Comparison of ENCODE assay signal across 35 mouse cellular contexts in genomic region chr13:31772882-31773281, GRCm38 (mm10). TPM values are rescaled to one million over a fixed set of nuclear protein-coding genes. Genes with fewer than 3 reads are reported as not detected.
"Had no signal": no experiment of that assay in that cellular context is flagged by ENCODE, and none has a peak within 500 bp of the region (broad histone marks: within the 10 kb centered on the region; RNA-seq: fewer than 3 reads in every experiment).

No protein-coding gene starts in this region.

- H3K4me1 ChIP-seq: heart, embryonic 12.5 days; heart, embryonic 13.5 days; heart, embryonic 15.5 days; hindbrain, embryonic 13.5 days; hindbrain, embryonic 15.5 days; intestine, embryonic 15.5 days had no signal

- DNase-seq: heart, postnatal 10 days; heart, postnatal 14 days; heart, postnatal 36 days; heart, postnatal 4 days; kidney, adult 11 months; kidney, adult 18-20 months; kidney, adult 2 months; kidney, adult 8-10 months; kidney, adult 9 months; kidney, postnatal 10 days; kidney, postnatal 14 days; kidney, postnatal 25 days; kidney, postnatal 36 days; kidney, postnatal 4 days; layer of hippocampus, adult 9-11 months; layer of hippocampus, postnatal 36 days had no signal

- H3K4me2 ChIP-seq: heart, embryonic 11.5 days; heart, embryonic 12.5 days; heart, embryonic 13.5 days; heart, embryonic 15.5 days; hindbrain, embryonic 12.5 days; hindbrain, embryonic 13.5 days; hindbrain, embryonic 14.5 days; hindbrain, embryonic 15.5 days; intestine, embryonic 15.5 days; kidney, embryonic 15.5 days had no signal

- H3K36me3 ChIP-seq: heart, embryonic 12.5 days; heart, embryonic 13.5 days; heart, embryonic 15.5 days; hindbrain, embryonic 10.5 days; hindbrain, embryonic 12.5 days; hindbrain, embryonic 13.5 days; hindbrain, embryonic 15.5 days; intestine, embryonic 15.5 days; kidney, embryonic 15.5 days had no signal

- H3K9me3 ChIP-seq: heart, embryonic 12.5 days; heart, embryonic 13.5 days; heart, embryonic 15.5 days; hindbrain, embryonic 10.5 days; hindbrain, embryonic 12.5 days; hindbrain, embryonic 13.5 days; hindbrain, embryonic 15.5 days; intestine, embryonic 15.5 days; kidney, embryonic 15.5 days had no signal

- H3K27me3 ChIP-seq: heart, embryonic 12.5 days; heart, embryonic 13.5 days; heart, embryonic 15.5 days; hindbrain, embryonic 12.5 days; hindbrain, embryonic 13.5 days; hindbrain, embryonic 15.5 days; intestine, embryonic 15.5 days; kidney, embryonic 15.5 days had no signal

- H3K27ac ChIP-seq: heart, embryonic 13.5 days; heart, embryonic 15.5 days; hindbrain, embryonic 10.5 days; hindbrain, embryonic 12.5 days; hindbrain, embryonic 13.5 days; hindbrain, embryonic 14.5 days; hindbrain, embryonic 15.5 days; hindbrain, postnatal 0 days; intestine, embryonic 15.5 days; kidney, embryonic 15.5 days; kidney, postnatal 0 days; layer of hippocampus, adult 2 months had no signal

- H3K9ac ChIP-seq: heart, embryonic 12.5 days; heart, embryonic 13.5 days; heart, embryonic 15.5 days; hindbrain, embryonic 12.5 days; hindbrain, embryonic 13.5 days; hindbrain, embryonic 14.5 days; hindbrain, embryonic 15.5 days; intestine, embryonic 15.5 days; kidney, embryonic 15.5 days had no signal

- ATAC-seq: hindbrain, embryonic 16.5 days; hindbrain, postnatal 0 days; inflammation-experienced regulatory T-cells, adult 6 months; intestine, embryonic 15.5 days; intestine, embryonic 16.5 days; intestine, postnatal 0 days had no signal

- H3K4me3 ChIP-seq: heart, embryonic 12.5 days; heart, embryonic 13.5 days; heart, embryonic 15.5 days; hindbrain, embryonic 10.5 days; hindbrain, embryonic 12.5 days; hindbrain, embryonic 13.5 days; hindbrain, embryonic 15.5 days; intestine, embryonic 15.5 days; kidney, embryonic 15.5 days; layer of hippocampus, adult 2 months had no signal

RNA-seq across cellular contexts. Expression of gene Foxc1, which starts 33.6 kb away (rescaled TPM):
- total RNA-seq: hematopoietic stem cell, adult 5-6 weeks had no signal
- polyA plus RNA-seq: inflammation-experienced regulatory T-cells, adult 6 months had no signal
